Mouse (Mus musculus) cortical plate, adult 2 months (tissue): ENCODE data around the gene Tfb2m.

Source experiments
- CTCF ChIP-seq: fragments of 200-500 bp; IDR thresholded peaks from 2 replicates; pipeline ENCODE4 v1.5.1; 2011; ENCODE audit warnings: mild to moderate bottlenecking, control low read depth, low read length; ENCODE audit not compliant: insufficient read depth; ENCODE audit errors: extremely low read depth
- POLR2A ChIP-seq: fragments of 200-500 bp; IDR thresholded peaks from 2 replicates; pipeline ENCODE4 v1.6.1; 2011; ENCODE audit warnings: mild to moderate bottlenecking, low read length, control low read depth; ENCODE audit not compliant: insufficient read depth; ENCODE audit errors: extremely low read depth

DNA sequence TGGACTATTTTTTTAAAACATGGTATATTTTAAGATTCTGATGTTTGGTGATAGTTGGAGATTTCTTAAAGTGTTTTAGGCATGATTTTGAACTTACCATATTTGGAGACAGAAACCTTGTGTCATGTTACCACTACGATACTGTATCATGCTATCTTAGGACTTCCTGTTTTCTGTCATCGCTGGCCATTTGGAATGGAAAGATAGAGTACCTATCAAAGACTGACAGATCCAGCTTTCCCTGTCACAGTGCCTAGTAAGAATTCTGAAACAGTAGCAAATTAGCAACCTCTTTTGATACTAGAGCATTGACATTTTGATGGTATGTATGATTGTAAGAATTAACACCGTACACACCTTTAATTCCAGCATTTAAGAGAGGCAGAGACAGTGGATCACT, 5.3 kb upstream of the Tfb2m start:
- TF ChIP-seq CTCF, result no peak
- no peak for TF ChIP-seq POLR2A
